Mouse (Mus musculus): ENCODE results near the gene Syt12.

- TF ChIP-seq CTCF (IDR thresholded peaks at IDR 0.05; ENCODE audit: low read depth, low read length) (no peak), POLR2A (IDR thresholded peaks at IDR 0.05; ENCODE audit: insufficient read depth, low read length) (no peak), EP300 (IDR thresholded peaks at IDR 0.05; ENCODE audit: insufficient read depth, low read depth, low read length) (no peak)
Observed at GRCm38 (mm10) chr19:4478190-4478516, 906 bp upstream of the Syt12 start.
